Mouse (Mus musculus): ENCODE results near the gene Manf. TPM values are rescaled to one million over a fixed set of nuclear protein-coding genes. Genes with fewer than 3 reads are reported as not detected.

Manf gene
- total RNA-seq, 2 experiments from 2014 or later: 158 to 159 TPM

DNA sequence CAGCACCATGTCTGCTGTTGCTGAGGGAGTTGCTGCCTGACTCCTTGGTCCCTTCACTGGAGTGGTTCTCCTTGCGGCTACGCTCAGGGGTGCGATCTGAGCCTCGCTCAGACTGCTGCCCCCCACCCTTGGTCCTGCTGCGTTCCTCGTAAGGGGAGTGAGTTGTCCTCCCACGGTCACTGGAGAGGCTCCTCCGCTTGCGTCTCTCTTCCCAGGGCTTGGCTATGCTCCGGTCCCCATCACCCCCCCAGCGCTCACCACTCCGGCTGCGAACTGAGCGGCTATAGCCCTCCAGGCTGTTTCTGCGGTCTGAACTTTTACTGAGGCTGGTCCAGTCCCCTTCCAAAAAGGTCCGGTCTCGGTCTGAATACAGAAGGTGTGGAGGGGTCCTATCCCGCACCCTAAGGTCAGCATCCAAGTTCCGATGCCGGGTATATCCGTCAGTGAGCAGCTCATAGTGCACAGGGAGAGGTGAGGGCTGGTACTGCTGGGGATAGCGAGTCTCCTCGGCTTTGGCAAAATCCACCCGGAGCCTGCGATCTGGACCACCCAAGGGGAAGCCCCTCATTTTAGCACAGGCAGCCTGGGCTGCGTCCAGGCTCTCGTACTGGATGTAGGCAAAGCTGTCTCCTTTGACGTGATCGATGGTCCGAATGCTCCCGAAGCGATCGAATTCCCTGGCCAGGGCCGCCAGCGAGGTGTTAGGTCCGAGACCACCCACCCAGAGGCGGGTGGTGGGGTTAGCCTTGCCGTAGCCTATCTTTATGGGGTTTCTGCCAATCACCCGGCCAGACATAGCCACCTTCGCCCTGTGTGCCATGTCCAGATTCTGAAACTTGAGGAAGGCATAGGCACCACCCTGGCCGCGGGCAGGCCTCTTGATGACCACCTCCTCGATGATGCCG, 6.5 kb downstream of the Manf start:
- DNase-seq (ENCODE audit: low spot score in 2 of 2): no peak

DNA sequence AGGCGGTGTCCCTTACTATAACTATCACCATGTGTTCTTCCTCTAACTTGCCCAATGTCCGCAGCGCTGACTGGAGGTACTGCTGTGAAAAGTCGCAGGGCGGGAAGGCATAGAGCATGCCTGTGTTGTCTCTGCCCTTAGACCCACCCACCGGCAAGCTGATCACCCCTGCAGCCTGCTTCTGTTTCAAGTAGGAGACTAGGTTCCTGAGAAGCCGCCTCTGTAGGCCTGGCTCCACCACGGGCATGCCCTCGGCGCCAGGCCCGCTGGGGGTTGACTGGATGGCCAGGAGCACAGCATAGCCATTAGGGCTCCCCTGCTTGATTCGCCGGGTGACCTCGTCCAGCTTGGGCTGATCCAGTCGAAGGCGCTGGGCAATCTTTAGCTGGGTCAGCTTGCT, 7.5 kb downstream of the Manf start:
- DNase-seq (ENCODE audit: low spot score in 2 of 2): no peak

DNA sequence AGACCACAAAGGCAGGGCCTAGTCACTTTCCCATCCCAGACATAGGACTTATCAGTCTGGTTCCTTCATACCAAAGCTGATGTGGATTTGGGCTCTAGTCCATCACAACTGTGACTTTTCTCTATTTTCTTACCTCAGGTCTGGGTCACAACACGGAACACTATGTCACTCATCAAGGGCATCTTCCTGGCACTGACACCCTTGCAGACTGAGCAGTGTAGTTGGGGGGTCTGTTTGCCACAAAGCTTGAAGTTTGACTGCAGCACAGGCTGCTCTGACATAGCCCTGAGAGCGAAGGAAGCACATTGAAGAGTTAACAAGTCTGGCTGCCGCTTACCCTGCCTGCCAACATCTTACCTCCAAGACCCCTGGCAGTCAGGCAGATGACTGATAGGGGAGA, 8.7 kb downstream of the Manf start:
- no peak for DNase-seq (ENCODE audit: low spot score in 2 of 2)

DNA sequence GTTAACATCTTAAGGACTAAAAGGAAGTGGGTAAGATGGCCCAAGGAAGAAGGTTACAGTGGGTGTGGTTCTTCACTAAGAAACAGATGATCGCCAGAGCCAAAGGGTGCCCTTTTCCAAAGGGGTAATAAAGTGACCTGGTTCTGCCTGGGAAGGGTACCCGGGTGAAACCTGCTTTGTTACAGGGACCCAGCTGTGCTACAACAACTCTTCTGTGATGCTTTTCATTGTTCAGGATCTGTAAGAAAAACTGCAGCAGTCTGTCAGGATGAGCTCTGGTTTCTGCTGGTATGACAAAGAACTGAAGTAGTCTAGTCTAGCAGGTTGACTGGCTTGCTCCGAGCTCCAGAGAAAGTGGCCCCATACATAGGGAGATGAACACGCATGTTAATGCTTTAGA, 9.6 kb downstream of the Manf start:
- no peak for DNase-seq (ENCODE audit: low spot score in 2 of 2)

DNA sequence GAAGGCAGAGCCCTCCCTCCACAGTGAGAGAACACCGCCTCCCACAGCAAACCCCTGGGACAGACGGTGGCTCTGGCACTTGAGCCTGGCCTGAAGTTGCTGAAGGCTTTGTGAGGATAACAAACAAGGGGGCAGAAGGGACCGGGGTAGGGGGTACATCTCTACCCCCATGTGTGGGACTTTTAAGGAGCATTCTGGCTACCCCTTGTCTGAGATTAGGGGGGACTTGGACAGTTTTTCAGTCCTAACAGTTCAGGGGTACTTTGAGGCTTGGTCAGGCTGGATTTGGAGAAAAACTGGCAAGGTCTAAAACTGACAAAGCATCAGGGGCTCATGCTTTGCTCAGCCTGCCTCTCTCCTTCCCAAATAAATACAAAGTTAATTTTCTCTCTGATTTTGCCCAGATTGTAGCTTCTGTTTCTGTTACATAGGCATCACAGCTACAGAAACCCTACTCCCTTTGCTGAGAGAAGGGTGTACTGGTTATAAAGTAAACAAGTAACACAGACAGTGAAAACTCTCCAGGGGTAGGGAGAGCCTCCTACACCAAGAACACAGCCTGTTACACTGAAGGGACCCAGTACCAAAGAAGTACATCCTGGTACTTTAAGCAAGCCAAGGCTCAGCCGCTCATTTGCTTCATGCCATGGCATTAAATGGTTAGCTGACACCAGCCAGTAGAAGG, 10.6 kb downstream of the Manf start:
- DNase-seq (ENCODE audit: low spot score in 2 of 2): no peak

DNA sequence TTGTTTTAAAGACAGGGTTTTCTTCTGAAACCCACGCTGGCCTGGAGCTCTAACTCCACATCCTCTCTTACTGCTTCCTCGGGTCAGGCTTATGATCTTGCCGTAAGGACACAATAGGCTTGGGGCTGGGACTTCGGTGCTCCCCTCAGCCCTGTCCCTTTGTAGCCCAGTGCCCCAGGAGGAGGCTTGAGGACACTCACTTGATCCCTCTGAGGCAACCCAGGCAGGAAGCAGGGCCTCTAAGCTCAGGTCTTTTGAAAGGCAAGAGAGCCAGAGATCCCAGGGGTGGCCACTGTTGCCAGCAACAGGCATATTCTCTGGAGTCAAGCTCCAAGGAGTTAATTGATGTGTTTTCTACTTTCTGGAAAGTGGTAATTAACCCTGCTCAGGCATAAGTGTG, 12.3 kb downstream of the Manf start:
- DNase-seq (ENCODE audit: low spot score in 2 of 2): no peak

DNA sequence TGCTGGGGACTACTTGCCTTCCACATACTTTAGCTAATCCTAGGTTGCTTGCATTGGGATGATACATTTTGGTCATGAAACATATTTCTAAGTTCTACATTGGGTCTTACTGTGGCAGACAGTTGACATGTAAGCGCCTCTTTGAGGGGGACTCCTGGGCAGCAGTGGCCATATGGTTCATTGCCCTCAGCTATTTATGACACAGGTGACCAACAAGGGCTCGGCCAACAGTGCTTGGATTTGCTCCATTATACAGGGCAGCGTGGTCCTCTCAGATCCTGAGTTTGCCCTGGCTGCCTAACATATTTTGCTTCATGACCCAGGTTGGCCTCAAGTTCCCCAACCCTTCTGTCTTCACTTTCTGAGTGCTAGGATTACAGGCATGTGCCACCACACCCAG, 15.1 kb downstream of the Manf start:
- DNase-seq (ENCODE audit: low spot score in 2 of 2): no peak

DNA sequence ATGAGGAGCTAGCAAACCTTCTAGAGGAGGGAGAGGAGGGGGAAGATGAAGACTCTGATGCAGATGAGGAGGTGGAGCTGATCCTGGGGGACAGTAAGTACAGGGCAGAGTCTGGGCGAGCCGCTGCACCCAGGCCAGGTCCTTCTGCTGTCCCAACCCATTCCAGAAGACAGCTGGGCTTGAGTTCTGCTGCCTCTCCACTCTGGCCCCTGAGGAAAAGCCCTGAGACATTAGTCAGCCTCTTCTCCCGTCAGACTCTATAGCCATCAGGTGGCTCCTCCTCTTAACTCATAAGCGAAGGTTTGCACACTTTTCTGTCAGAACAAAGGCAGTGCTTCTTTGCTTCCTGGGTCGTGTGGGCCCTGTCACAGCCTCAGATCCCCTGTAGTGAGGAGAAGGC, 17.6 kb downstream of the Manf start:
- no peak for DNase-seq (ENCODE audit: low spot score in 2 of 2)

DNA sequence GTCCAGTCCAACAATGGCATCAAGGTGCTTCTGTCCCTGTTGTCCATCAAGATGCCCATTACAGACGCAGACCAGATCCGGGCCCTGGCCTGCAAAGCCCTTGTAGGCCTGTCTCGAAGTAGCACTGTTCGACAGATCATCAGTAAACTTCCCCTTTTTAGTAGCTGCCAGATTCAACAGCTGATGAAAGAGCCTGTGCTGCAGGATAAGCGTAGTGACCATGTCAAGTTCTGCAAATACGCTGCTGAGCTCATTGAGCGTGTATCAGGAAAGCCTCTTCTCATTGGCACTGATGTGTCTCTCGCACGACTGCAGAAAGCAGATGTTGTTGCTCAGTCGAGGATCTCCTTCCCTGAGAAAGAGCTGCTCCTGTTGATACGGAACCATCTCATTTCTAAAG, 33.7 kb downstream of the Manf start:
- no peak for DNase-seq (ENCODE audit: low spot score in 2 of 2)

DNA sequence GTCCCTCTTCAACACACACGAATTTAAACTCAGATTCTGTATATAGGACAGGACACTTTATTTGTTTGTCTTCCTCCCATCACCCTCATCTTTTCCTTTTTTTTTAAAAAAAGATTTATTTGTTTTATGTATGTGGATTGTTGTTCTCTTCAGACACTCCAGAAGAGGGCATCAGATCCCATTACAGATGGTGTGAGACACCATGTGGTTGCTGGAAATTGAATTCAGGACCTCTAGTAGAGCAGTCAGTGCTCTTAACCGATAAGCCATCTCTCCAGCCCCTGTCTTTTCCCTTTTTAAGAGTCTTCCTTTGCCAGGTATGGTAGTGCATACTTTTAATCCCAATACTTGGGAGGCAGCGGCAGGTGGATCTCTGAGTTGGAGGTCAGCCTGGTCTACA, 35.1 kb downstream of the Manf start:
- DNase-seq (ENCODE audit: low spot score in 2 of 2): no peak

DNA sequence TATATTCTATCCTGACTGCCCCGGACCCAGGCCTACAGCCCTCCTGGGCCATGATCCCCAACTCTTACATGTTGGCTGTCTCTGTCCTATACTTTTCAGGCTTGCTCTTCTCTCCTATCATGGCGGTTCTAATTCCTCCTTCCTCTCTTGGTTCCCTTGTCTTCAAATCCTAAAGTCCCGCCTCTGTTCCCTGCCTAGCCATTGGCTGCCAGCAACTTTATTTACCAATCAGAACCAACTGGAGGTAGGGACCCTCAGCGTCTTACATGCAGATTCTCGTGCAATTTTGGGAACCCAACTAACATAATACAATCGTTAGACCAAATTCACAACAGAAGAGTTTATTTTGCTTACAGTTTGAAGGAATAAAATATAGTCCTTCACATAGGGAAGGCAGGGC, 49.0 kb downstream of the Manf start:
- no peak for DNase-seq (ENCODE audit: low spot score in 2 of 2)

DNA sequence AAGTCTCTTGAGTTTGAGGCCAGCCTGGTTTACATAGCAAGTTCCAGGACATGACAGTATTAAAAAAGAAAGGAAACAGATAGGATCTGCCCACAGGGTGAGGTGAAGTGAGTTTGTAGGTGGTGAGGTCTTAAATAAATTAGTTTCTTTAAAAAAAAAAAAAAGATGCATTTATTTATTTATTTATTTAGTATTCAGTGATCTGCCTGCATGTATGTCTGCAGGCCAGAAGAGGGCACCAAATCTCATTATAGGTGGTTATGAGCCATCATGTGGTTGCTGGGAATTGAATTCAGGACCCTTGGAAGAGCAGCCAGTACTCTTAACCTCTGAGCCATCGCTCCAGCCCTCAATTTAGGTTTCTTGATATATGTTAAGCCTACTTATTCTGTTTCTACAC, 51.2 kb downstream of the Manf start:
- DNase-seq (ENCODE audit: low spot score in 2 of 2): no peak

DNA sequence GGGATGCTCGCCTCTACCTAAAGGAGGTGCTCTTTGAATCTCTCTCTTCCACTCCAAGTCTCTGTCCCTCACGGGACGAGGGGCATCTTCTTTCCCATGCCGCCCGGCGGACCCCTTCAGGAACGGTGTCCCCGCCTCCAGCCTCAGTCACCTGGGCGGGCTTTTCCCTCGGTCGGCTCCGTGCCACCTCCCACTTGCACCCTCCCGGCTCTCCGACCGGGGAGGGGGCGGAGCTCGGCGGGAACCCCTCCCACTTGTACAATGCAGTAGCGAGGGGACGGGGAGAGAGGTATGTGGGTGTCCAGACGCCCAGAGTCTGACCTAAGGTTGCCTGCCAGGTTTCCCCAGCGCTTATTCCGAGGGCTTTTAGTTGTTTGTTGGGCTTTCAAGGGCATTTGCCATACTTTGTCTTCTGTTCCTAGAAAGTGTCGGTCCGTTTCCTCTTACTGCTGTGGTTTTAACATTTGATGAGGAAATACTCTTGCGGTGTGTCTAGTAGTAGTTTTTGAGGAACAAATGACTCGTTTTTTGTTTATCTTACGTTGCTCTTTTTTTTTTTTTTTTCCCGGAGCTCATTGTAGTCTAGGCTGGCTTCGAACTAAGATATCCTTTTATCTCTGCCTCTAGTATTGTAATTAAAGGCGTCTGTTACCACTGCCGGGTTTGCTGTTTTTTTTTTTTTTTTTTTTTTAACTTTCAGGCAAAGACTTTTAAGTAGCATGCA, 69.2 kb downstream of the Manf start:
- peak; percentile 65 to 70 for DNase-seq (ENCODE audit: low spot score in 2 of 2)

DNA sequence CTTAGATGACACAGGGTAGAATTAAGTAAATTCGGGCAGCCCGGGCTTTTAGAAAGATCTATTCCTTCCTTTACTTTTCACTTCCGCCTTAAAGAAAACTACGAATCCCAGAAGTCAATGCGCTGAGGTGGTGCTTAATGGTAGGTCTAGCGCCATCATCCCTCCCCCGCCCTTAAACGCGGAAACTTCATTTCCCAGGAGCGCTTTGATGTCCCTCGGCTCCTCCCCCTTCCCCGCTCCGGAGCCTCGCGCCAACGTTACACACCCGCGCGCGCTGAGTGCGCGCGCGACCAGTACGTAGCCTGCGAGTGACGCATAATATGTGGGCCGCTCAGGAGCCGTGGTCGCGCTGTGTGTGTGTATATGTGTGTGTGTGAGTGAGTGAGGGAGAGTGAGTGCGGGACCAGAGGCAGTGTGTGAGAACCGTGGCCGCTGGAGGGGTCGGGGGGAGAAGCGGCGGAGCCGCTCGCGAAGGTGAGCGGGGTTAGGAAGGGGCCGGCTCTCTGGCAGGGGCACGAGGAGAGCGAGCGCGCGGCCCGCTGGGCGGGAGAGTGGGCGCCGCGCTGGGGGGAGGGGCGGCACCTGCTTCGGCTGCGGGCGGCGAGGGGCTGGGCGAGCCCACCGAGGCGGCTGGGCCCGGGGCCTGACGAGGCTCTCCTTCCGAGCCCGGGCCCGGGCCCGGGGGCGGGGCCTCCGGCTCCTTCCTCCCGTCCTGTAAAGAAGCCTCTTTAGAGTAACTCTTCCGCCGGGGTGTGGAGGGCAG, 70.0 kb downstream of the Manf start, which contains the start of gene Dcaf1:
TSS of gene Dcaf1 (plus strand) at position 257 of the 763 bp plus-strand sequence.
- peak; percentile 87 to 97 for DNase-seq (ENCODE audit: low spot score in 2 of 2)

DNA sequence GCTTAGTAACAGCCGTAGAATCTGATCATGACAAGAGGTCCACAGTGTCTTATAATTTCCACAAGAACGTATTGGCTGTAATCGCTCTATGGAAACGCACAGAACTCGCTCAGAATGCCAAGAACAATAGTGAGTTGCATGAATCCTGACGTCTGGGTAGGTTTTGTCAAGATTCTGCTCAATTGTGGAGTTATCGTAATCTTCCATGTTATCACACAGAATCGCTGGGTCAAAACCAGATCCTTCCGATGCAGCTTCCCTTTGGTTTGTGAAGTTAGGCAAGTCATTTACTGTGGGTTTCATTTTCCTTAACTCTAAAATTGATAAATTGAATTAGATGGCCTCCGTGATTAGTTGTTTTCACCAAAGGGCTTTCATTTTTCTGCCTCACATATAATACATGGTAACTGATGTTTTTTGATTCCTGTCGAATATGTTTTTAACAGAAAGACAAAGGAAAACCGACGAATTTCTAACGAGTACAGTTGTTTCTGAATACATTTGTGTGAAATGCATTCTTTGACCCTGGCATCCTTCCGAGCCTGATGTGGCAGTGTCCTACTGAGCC, 70.6 kb downstream of the Manf start:
- peak in 1 of 2 experiments; percentile 11 for DNase-seq (ENCODE audit: low spot score in 2 of 2)

DNA sequence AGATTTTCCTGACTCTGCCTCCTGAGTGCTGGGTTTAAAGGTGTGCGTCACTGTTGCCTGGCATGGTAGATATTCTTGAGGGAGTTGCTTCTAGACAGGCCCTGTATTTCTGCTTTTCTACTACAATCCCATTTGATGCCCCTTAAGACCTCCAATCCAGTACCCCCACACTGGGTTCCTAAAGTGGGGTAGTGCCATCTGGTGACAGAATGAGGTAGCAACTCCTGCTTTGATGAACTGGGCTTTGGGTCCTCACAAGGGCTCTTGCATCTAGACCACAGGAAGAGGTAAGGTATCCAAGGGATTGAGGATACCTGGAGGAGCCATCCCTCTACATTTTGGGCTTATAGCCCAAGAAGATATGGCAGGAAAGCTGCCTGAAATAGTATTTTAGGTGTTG, 72.6 kb downstream of the Manf start:
- peak in 1 of 2 experiments; percentile 23 for DNase-seq (ENCODE audit: low spot score in 2 of 2)

DNA sequence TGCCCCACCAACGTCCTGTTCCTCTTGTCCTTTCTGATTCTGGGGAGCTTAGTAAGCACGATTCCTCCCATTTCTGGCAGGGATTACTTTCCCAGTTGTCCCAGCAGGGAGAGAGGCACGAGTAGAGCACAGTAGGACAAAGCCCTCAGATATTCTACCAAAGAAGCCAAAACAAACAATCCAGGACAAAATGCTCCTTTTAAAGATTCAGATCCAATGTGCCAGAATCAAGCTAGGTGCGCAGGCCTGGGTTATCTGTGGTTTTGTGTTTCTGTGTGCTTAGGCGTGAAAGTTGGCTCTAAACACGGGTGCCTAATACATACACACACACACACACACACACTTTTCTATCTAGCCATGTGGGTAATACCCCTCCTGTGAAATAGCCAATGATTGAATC, 73.6 kb downstream of the Manf start:
- no peak for DNase-seq (ENCODE audit: low spot score in 2 of 2)

DNA sequence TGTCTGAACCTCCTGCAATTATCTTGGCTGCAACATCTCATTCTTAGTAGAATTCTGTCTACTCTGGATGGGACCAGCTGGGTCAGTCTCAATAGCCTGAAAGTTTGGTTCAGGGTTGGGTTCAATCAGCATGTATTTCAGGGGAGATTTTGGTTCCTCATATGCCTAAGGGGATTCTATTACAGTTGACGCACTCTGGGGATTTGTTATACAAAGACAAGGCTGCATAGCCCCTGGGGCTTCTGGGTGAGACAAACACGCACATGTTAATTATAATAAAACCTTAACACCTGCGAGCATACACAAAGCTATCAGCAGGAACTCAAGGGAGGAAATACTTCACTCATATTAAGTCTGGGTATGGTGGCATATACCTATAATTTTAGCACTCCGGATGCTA, 85.3 kb downstream of the Manf start:
- no peak for DNase-seq (ENCODE audit: low spot score in 2 of 2)

DNA sequence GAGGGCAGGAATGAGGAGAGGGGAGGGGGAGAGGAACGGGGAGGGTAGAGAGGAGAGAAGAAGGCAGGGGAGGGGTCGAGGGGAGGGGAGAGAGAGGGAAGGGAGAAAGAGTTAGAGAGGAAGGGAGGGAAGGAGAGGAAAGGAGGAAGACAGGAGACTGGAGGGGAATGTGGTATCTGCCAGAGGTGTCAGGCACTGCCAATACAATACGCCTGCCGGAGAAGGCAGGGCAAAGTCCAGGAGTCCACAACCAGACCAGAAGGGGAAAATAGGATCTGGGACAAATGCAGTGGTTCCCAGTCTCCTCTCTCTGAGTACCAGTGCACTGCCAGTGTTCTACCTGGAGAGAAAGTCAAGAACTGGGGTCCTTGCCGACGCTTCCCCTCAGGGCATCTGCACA, 100.9 kb downstream of the Manf start:
- no peak for DNase-seq (ENCODE audit: low spot score in 2 of 2)

DNA sequence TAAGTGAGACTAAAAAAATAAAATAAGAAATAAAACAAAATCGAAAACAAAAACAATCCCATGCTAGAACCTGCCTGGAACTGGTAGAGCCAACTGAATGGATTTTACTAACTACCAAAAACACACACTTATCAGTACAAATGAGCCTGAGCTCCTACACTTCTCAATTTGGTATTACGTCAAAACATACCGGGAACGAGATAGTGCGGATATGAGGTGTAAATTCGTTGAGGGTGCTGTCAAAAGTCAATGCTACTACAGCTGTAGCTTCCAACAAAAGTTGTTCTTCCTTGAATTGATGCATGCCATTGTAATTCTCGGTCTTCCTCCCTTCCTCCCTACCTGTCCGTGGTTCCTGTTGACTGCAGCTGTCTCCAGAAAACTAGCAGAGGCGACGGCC, 102.4 kb downstream of the Manf start:
- DNase-seq (ENCODE audit: low spot score in 2 of 2): no peak

DNA sequence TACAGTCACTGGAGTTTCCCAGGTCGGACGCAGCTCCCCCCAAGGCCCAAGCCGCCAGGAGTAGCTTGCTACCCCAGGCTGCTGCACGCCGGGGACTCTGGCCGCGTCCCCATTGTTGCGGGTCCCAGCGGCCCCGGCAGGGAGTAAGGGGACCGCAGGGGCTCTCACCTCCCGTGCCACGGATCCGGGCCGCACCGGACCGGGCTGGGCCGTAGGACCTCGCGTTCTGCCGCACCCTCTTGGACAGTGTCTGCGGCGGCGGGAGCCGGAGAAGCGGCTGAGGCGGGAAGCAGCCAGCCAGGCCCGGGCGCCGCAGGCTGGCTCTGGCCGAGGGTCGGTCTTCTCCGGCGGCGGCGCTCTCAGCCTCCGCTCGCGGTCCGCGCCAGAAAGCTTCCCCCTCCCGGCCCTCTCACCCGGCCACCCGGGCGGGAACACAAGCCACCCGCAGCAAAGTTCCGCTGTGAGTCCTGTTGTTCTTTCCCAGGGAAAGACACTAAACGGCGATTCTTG, 102.9 kb downstream of the Manf start, which contains the start of gene Rad54l2:
TSS of gene Rad54l2 (minus strand) at position 383 of the 510 bp plus-strand sequence.
- peak; percentile 77 to 82 for DNase-seq (ENCODE audit: low spot score in 2 of 2)

Data from layer of hippocampus, adult 18-20 months (tissue).